Mouse (Mus musculus) activated CD4-positive, CD25-positive, alpha-beta regulatory T cell (primary cell): ENCODE results near the gene Ncdn. TPM values are rescaled to one million over a fixed set of nuclear protein-coding genes. Genes with fewer than 3 reads are reported as not detected.

Experiments
- polyA plus RNA-seq, 2 experiments: library from polyadenylated mRNA; unstranded; fragments of 100-300 nt; shearing (Covaris generic); gene quantifications; one replicate each; pipeline ENCODE4 v1.2.1; 2017

The Ncdn gene
- 10 to 100 TPM; 35.5 to 44.0 TPM for polyA plus RNA-seq

DNA sequence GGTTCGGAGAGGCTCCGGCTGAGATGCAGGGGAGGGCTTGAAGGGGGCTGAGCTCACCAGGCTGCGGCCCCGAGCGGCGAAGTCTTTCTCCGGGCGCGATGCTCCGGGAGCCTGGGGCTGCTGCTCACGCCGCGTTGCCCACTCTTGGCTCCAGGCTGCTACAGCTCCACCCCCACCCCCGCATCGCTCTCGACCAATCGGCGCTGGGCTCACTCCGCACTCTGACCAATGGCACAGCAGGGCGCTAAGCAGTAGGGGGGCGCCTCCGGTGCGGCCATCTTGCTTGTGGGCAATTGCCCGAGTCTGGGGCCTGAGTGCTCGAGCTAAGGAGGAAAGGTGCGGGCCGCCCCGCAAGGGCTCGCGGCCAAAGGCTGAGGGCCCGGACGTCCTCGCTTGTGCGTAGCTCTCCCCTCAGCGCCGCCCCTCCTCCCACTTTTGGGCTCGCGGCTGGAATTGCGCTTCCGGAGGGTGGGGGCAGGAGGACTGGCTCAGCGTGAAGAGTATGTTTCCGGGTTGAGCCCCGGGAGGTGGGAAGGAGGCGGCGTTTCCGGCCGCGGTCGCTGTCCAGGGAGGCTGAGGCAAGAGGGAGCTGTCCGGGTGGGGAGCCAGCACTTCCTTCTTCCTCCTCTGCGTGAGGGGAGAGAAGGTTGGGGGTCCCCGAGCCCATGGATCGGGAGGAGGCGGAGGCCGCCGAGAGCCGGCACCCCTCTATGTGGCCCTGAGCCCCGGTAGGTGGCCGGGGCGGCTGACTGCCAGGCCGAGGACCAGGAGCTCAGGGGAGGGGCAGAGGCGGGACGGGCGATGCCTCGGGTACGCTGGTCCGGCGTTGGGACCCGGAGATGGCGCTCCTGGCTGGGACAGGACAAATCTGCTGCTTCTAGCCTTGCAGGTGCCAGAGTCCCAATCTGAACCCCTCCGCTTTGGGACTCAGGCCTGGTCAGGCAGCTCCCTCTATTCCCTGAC is at the start of gene Ncdn, which contains the start of gene AU040320:
Ncdn (minus strand) TSS at position 171 of the 963 bp plus-strand sequence.
AU040320 (plus strand) TSS at position 277 of the 963 bp plus-strand sequence.

DNA sequence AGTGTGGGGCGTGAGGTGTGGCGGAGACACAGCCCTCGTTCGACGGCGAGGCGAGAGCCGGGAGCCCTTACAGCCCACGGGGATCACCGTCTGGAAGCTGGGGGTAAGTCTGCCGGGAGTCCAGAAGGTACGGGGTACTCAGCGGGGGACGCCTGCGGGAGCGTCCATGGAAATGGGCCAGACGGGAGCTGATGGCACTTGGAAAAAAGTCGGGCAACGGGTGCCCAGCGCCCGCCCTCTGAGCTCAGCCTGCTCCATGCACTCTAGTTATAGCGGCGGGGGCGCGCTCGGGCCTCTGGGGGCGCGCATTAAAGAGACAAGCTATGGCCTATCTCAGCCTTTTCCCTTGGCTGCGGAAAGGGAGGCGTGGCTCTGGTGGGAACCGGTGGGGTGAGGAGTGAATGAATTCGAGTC is 17.2 kb downstream of the Ncdn start, which contains the start of gene Tfap2e:
Tfap2e (minus strand) TSS at position 240 of the 414 bp plus-strand sequence.

Other genes starting within 250 kb of the Ncdn start
- under 1 TPM; 0.21 to 0.48 TPM for gene Ago4, start 220.0 kb downstream of the Ncdn start, polyA plus RNA-seq
- gene Clspn, start 196.5 kb downstream of the Ncdn start, polyA plus RNA-seq: 10 to 100 TPM in 1 of 2 experiments, 1 to 10 TPM in 1; 8.4 to 10.6 TPM
- under 1 TPM; 0.07 to 0.12 TPM for gene 5730409E04Rik, start 143.6 kb downstream of the Ncdn start, polyA plus RNA-seq
- 100 to 1,000 TPM; 360 to 418 TPM for gene Psmb2, start 75.8 kb downstream of the Ncdn start, polyA plus RNA-seq
- not detected for gene Tfap2e, start 17.2 kb downstream of the Ncdn start, polyA plus RNA-seq
- gene AU040320, start 106 bp upstream of the Ncdn start, polyA plus RNA-seq: 10 to 100 TPM; 25.4 to 38.1 TPM
- 10 to 100 TPM; 32.6 to 38.1 TPM for gene Zmym4, start 214.7 kb upstream of the Ncdn start, polyA plus RNA-seq